Mouse (Mus musculus) heart, adult 2 months (tissue): ENCODE data around the gene Metap1d.

Experiments
- CTCF ChIP-seq: fragments of 200-600 bp; IDR thresholded peaks from 2 replicates; pipeline ENCODE4 v1.8.1; 2022; ENCODE audit warnings: antibody characterized with exemption, mild to moderate bottlenecking, moderate library complexity
- EP300 ChIP-seq: fragments of 200-500 bp; IDR thresholded peaks from 2 replicates; pipeline ENCODE4 v1.6.1; 2011; ENCODE audit warnings: low read depth, low read length, control low read depth; ENCODE audit not compliant: insufficient read depth
- POLR2A ChIP-seq: fragments of 200-500 bp; IDR thresholded peaks from 2 replicates; pipeline ENCODE4 v1.6.1; 2011; ENCODE audit warnings: mild to moderate bottlenecking, low read depth, low read length, control low read depth; ENCODE audit not compliant: insufficient read depth

DNA sequence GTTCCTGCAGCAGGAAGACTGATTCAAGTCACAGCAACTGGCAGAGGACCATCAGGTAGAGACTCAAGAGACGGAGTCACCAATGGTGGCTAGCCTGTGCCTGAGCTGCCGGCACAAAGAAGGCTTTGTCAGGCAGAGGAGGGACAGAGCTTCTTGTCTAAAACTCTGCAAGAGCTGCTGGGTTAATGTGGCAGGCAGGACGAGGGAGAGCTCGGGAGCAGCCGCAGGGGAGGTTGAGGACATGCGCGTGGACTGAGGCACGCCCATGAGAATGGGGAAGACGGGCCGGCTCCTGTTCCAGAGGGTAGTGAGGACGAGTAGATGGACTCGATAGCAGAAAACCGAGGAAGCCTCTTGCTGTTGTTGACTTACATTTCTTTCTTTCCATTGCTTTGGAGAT, 5.5 kb downstream of the Metap1d start:
- TF ChIP-seq POLR2A (no peak), CTCF (no peak), EP300 (no peak)
